In the genomic region with DNA sequence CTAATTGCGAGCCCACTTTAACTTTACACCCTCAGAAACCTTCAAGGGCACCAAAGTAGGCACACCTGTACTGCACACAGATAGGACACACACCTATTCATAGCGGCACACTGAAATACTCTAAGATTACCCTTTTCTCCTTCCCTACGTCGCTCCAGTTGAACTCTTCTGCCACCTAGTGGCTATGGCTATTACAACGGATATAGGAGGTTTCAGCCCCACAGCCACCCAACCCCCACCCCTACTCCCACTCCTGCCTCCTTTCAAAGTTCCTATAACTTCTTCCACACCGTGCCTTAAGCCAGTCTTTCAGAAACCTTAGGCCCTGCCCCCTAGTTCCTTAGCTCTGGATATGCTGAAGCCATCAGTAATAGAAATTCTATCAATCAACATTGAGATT, we compare ENCODE assay signal across 9 mouse cellular contexts. TPM values are rescaled to one million over a fixed set of nuclear protein-coding genes. Genes with fewer than 3 reads are reported as not detected.
DNase-seq lines count a peak whose midpoint lies in the region; ATAC-seq and TF ChIP-seq lines count a peak whose summit lies in the region.
"Had no signal": no experiment of that assay in that cellular context is flagged by ENCODE, and none has a peak within 500 bp of the region (broad histone marks: within the 10 kb centered on the region; RNA-seq: fewer than 3 reads in every experiment).

No protein-coding gene starts in this region.

- no peaks in the 10 kb centered on the region for H3K4me1 ChIP-seq in kidney, adult 2 months (ENCODE audit: control insufficient read depth, insufficient read depth, low read length)
- peaks cover 10% of the 10 kb centered on the region; the same call in 1 of the 2 replicates for H3K4me1 ChIP-seq in kidney, embryonic 16.5 days (ENCODE audit: insufficient read depth, low read length)
- peaks cover 0 to 11% of the 10 kb centered on the region in 2 experiments; a peak in 1 of 4 replicates for H3K4me1 ChIP-seq in ES-E14 (ENCODE audit: control insufficient read depth in 2 of 2, insufficient read depth in 2 of 2, low read length in 2 of 2, poor library complexity in 1 of 2)
- peaks cover 32% of the 10 kb centered on the region for H3K4me1 ChIP-seq in limb, embryonic 10.5 days

- WGBS in kidney, adult 2 months = 5% methylated on average over 6 of the region's 6 CpGs
- WGBS in kidney, embryonic 16.5 days = 8% methylated on average over 6 of the region's 6 CpGs
- 10% methylated on average over 6 of the region's 6 CpGs for WGBS in limb, embryonic 10.5 days

- H3K4me3 ChIP-seq in kidney, adult 2 months (ENCODE audit: insufficient read depth, low read depth, low read length) = no peak overlapping the region
- H3K4me3 ChIP-seq in kidney, embryonic 16.5 days (ENCODE audit: low read length) = no peak overlapping the region
- H3K4me3 ChIP-seq in ES-E14 (ENCODE audit: insufficient read depth in 1 of 2, low read depth in 1 of 2, low read length in 2 of 2, poor library complexity in 1 of 2, severe bottlenecking in 1 of 2) = peak overlapping the region; percentile 33 to 47; a peak in 3 of 4 replicates
- no peak overlapping the region for H3K4me3 ChIP-seq in limb, embryonic 10.5 days
- H3K4me3 ChIP-seq in myocyte = no peak overlapping the region
- H3K4me3 ChIP-seq: embryonic facial prominence, embryonic 15.5 days had no signal

- DNase-seq in kidney, adult 2 months = peak; percentile 60
- peak; percentile 80 for DNase-seq in ES-E14 (ENCODE audit: low read depth, low spot score)
- peak; percentile 61 for DNase-seq in cerebellum, adult 9-10 months
- peak; percentile 75 to 82 for DNase-seq in heart, postnatal 10 days
- peak; percentile 58 for DNase-seq in limb, embryonic 10.5 days (ENCODE audit: low spot score)
- DNase-seq in thymus, postnatal 25 days = peak; percentile 69

- ATAC-seq in kidney, embryonic 16.5 days (ENCODE audit: low FRiP score, low TSS enrichment) = no peak

- H3ac ChIP-seq in myocyte (ENCODE audit: control insufficient read depth, insufficient read length) = no peak overlapping the region

- H3K9ac ChIP-seq in kidney, embryonic 16.5 days (replicated peaks; ENCODE audit: low read length) = no peak overlapping the region
- no peak overlapping the region for H3K9ac ChIP-seq in ES-E14 (ENCODE audit: insufficient read depth, low read depth, low read length, poor library complexity, severe bottlenecking)
- H3K9ac ChIP-seq: embryonic facial prominence, embryonic 15.5 days had no signal

- peak; percentile 67 for TF ChIP-seq CTCF in kidney, adult 2 months (conservative IDR thresholded peaks at IDR 0.05; ENCODE audit: insufficient read depth, insufficient read length, low read depth, low read length)

- H3K27ac ChIP-seq in kidney, adult 2 months (ENCODE audit: insufficient read depth, low read depth, low read length) = no peak overlapping the region
- H3K27ac ChIP-seq in kidney, embryonic 16.5 days (ENCODE audit: low read length) = no peak overlapping the region
- H3K27ac ChIP-seq in ES-E14 (ENCODE audit: insufficient read depth, low read depth, low read length, poor library complexity, severe bottlenecking) = no peak overlapping the region
- no peak overlapping the region for H3K27ac ChIP-seq in limb, embryonic 10.5 days
- H3K27ac ChIP-seq: embryonic facial prominence, embryonic 15.5 days had no signal

- intact Hi-C loops in heart, postnatal 10 days (cut with DNase I) = loop anchor here (1.0 kb wide), 2 partner anchors 32 to 157 kb away; no protein-coding TSS in a partner anchor

- no peaks in the 10 kb centered on the region for H3K36me3 ChIP-seq in kidney, adult 2 months (ENCODE audit: control insufficient read depth, insufficient read depth, low read length)
- no peaks in the 10 kb centered on the region for H3K36me3 ChIP-seq in kidney, embryonic 16.5 days (ENCODE audit: insufficient read depth, low read length)
- H3K36me3 ChIP-seq in ES-E14 (ENCODE audit: control insufficient read depth, insufficient read depth, low read length, poor library complexity, severe bottlenecking) = no peaks in the 10 kb centered on the region
- no peaks in the 10 kb centered on the region for H3K36me3 ChIP-seq in limb, embryonic 10.5 days
- no peaks in the 10 kb centered on the region for H3K36me3 ChIP-seq in myocyte (ENCODE audit: control insufficient read depth, insufficient read depth)
- H3K36me3 ChIP-seq: embryonic facial prominence, embryonic 15.5 days had no signal

- no peak overlapping the region for H3K4me2 ChIP-seq in kidney, embryonic 16.5 days (replicated peaks; ENCODE audit: low read depth, low read length)
- peak overlapping the region; percentile 36 for H3K4me2 ChIP-seq in myocyte (ENCODE audit: low read depth)
- H3K4me2 ChIP-seq: embryonic facial prominence, embryonic 15.5 days had no signal

- in situ Hi-C loops in ES-E14 (cut with MboI; ENCODE audit: low sequenced_read_pairs in 2 of 2, unreplicated experiment in 2 of 2) = no loop called here

- no peak for TF ChIP-seq POLR2A in kidney, adult 2 months (IDR thresholded peaks at IDR 0.05; ENCODE audit: low read depth, low read length)
- no peak for TF ChIP-seq POLR2A in myocyte (IDR thresholded peaks at IDR 0.05; ENCODE audit: insufficient read length, low read depth)

- H3K27me3 ChIP-seq in kidney, adult 2 months (replicated peaks; ENCODE audit: control insufficient read depth, insufficient read depth, low read length) = no peaks in the 10 kb centered on the region
- no peaks in the 10 kb centered on the region for H3K27me3 ChIP-seq in kidney, embryonic 16.5 days (ENCODE audit: insufficient read depth, low read length)
- peaks cover 5% of the 10 kb centered on the region; the same call in 1 of the 2 replicates for H3K27me3 ChIP-seq in limb, embryonic 10.5 days (ENCODE audit: low read depth, poor library complexity, severe bottlenecking)
- H3K27me3 ChIP-seq in myocyte (ENCODE audit: control insufficient read depth, insufficient read depth, insufficient read length) = peaks cover 23% of the 10 kb centered on the region
- H3K27me3 ChIP-seq: embryonic facial prominence, embryonic 15.5 days had no signal

- no peaks in the 10 kb centered on the region for H3K9me3 ChIP-seq in kidney, embryonic 16.5 days (ENCODE audit: low read length)
- H3K9me3 ChIP-seq in ES-E14 (ENCODE audit: control insufficient read depth, insufficient read depth, low read depth, low read length) = no peaks in the 10 kb centered on the region
- no peaks in the 10 kb centered on the region for H3K9me3 ChIP-seq in limb, embryonic 10.5 days (replicated peaks)
- H3K9me3 ChIP-seq: embryonic facial prominence, embryonic 15.5 days had no signal

- no peaks in the 10 kb centered on the region for H3K79me2 ChIP-seq in myocyte (ENCODE audit: control insufficient read depth, insufficient read depth)

TF ChIP-seq in ES-E14, 5 proteins besides CTCF, POLR2A, EP300 and RAD21:
- TF ChIP-seq CHD2 (IDR thresholded peaks at IDR 0.05; ENCODE audit: low read depth, low read length) = 0 out of 2 replicates have a peak, but pooled peaks have one; percentile 45
- TF ChIP-seq HCFC1 (IDR thresholded peaks at IDR 0.05; ENCODE audit: borderline replicate concordance, insufficient read depth, low read length) = no peak
- no peak for TF ChIP-seq MAFK (IDR thresholded peaks at IDR 0.05; ENCODE audit: insufficient read depth, low read depth, low read length)
TF ChIP-seq in ES-E14: peak in this region for 1.

TF ChIP-seq in myocyte, 11 proteins besides CTCF, POLR2A, EP300 and RAD21:
- TF ChIP-seq MYOD1 (IDR thresholded peaks at IDR 0.05; ENCODE audit: control insufficient read depth in 1 of 3, insufficient read length in 2 of 3, low read depth in 2 of 3) (no peak), MYOG (IDR thresholded peaks at IDR 0.05; ENCODE audit: control insufficient read depth in 1 of 3, insufficient read depth in 1 of 3, insufficient read length in 2 of 3, low read depth in 2 of 3) (no peak), TCF3 (IDR thresholded peaks at IDR 0.05; ENCODE audit: insufficient read length, low read depth) (no peak), E2F4 (IDR thresholded peaks at IDR 0.05; ENCODE audit: insufficient read depth) (no peak), MAX (IDR thresholded peaks at IDR 0.05; ENCODE audit: low read depth) (no peak), SRF (IDR thresholded peaks at IDR 0.05; ENCODE audit: control insufficient read depth, insufficient read length, low read depth) (no peak), USF1 (IDR thresholded peaks at IDR 0.05; ENCODE audit: low read depth) (no peak), REST (IDR thresholded peaks at IDR 0.05; ENCODE audit: insufficient read depth, insufficient read length) (no peak), TCF12 (IDR thresholded peaks at IDR 0.05; ENCODE audit: insufficient read depth, poor library complexity, severe bottlenecking) (no peak), CEBPB (IDR thresholded peaks at IDR 0.05; ENCODE audit: insufficient read depth, poor library complexity, severe bottlenecking) (no peak), POLR2AphosphoS2 (IDR thresholded peaks at IDR 0.05; ENCODE audit: insufficient read length, low read depth) (no peak)

RNA-seq across cellular contexts. Expression of gene Slc24a1, which starts 14.9 kb away (rescaled TPM):
- polyA plus RNA-seq in kidney, adult 2 months (2012; rRNA removed) = not detected in 2 replicates
- 0.08 TPM in 1 of 2 replicates, not detected in the other for polyA plus RNA-seq in kidney, embryonic 16.5 days (2015; fragmentation: Nextera tagmentation; extraction: Ambion mirVana)
- total RNA-seq in ES-E14 (2012; rRNA removed) = 0.45 and 0.79 TPM in 2 replicates
- total RNA-seq in heart, postnatal 10 days (2021) = under 1 TPM; 0.07 to 0.22 TPM
- polyA plus RNA-seq in limb, embryonic 10.5 days (2016; fragmentation: Nextera tagmentation; extraction: Ambion mirVana) = 0.06 TPM in 1 of 2 replicates, not detected in the other
- polyA plus RNA-seq in myocyte (2012; fragmentation: generic; extraction: Trizol) = 0.01 TPM

RNA-seq across cellular contexts. Expression of gene Ints14, which starts 24.2 kb away (rescaled TPM):
- 16.5 and 17.3 TPM in 2 replicates for polyA plus RNA-seq in kidney, adult 2 months (2012; rRNA removed)
- polyA plus RNA-seq in kidney, embryonic 16.5 days (2015; fragmentation: Nextera tagmentation; extraction: Ambion mirVana) = 59.8 and 66.8 TPM in 2 replicates
- 35.9 and 37.5 TPM in 2 replicates for total RNA-seq in ES-E14 (2012; rRNA removed)
- total RNA-seq in heart, postnatal 10 days (2021) = 10 to 100 TPM; 25.7 to 27.0 TPM
- 74.8 and 78.4 TPM in 2 replicates for polyA plus RNA-seq in limb, embryonic 10.5 days (2016; fragmentation: Nextera tagmentation; extraction: Ambion mirVana)
- polyA plus RNA-seq in myocyte (2012; fragmentation: generic; extraction: Trizol) = 19.4 TPM

Comparison
In these comparisons a context has a peak if more than half of its experiments do, and no peak if none do; other contexts are left out.
1. H3K4me3 ChIP-seq: peak in ES-E14 (2 of 2); none in kidney, adult 2 months (single experiment), kidney, embryonic 16.5 days (single experiment), limb, embryonic 10.5 days (single experiment) and myocyte (single experiment).
2. Peak in every context shown above with its lines, with median percentiles within 50 percentile points of each other: DNase-seq.